Mouse (Mus musculus): ENCODE measurements around the gene Gm38431. TPM values are rescaled to one million over a fixed set of nuclear protein-coding genes. Genes with fewer than 3 reads are reported as not detected.

The Gm38431 gene
- total and polyA plus RNA-seq, 3 experiments: 0.31 to 2.3 (median 0.34) TPM

GRCm38 (mm10) chr9:21031251-21031895 lies 60.4 kb downstream of the Gm38431 start:
- peak; percentile 74 to 80 for DNase-seq
- TF ChIP-seq CTCF (IDR thresholded peaks at IDR 0.05): no peak
- TF ChIP-seq EP300 (IDR thresholded peaks at IDR 0.05; ENCODE audit: insufficient read depth, low read depth, low read length): no peak
- TF ChIP-seq POLR2A (IDR thresholded peaks at IDR 0.05; ENCODE audit: insufficient read depth, low read depth, low read length): no peak; the same call in 1 of the 2 replicates
- Histone ChIP-seq H3K79me2 (replicated peaks; ENCODE audit: control insufficient read depth, insufficient read depth, low read length) (no peaks in the 10 kb centered on the region), H3K36me3 (ENCODE audit: control insufficient read depth, insufficient read depth, low read length) (no peaks in the 10 kb centered on the region), H3K4me3 (peak overlapping the region; percentile 69), H3K4me1 (ENCODE audit: control insufficient read depth, insufficient read depth, low read length) (peaks cover 3% of the 10 kb centered on the region), H3K9ac (ENCODE audit: low read depth, low read length) (peak overlapping the region; percentile 10), H3K27me3 (ENCODE audit: control insufficient read depth, insufficient read depth, low read length) (peaks cover 8% of the 10 kb centered on the region), H3K27ac (peak overlapping the region; percentile 47; the same call in 1 of the 2 replicates)
- intact Hi-C loops (cut with DNase I): loop anchor here (5.0 kb wide), 2 partner anchors 41 to 61 kb away; partner anchors contain the start of genes Fdx1l, Gm38431, Gm49373 and Raver1
- under 1% methylated on average over 36 of the region's 36 CpGs for WGBS

GRCm38 (mm10) chr9:21030781-21031250 lies 61.0 kb downstream of the Gm38431 start:
- Histone ChIP-seq H3K9ac (ENCODE audit: low read depth, low read length) (peak overlapping the region; percentile 10), H3K4me3 (peak overlapping the region; percentile 69), H3K79me2 (replicated peaks; ENCODE audit: control insufficient read depth, insufficient read depth, low read length) (no peaks in the 10 kb centered on the region), H3K27me3 (ENCODE audit: control insufficient read depth, insufficient read depth, low read length) (peaks cover 6% of the 10 kb centered on the region), H3K27ac (peak overlapping the region; percentile 47; the same call in 1 of the 2 replicates), H3K36me3 (ENCODE audit: control insufficient read depth, insufficient read depth, low read length) (no peaks in the 10 kb centered on the region), H3K4me1 (ENCODE audit: control insufficient read depth, insufficient read depth, low read length) (peaks cover 3% of the 10 kb centered on the region)
- intact Hi-C loops (cut with DNase I): loop anchor here (1.0 to 5.0 kb wide), 3 partner anchors 41 to 105 kb away; partner anchors contain the start of genes Fdx1l, Gm38431, Gm49373 and Raver1
- WGBS: under 1% methylated on average over 13 of the region's 13 CpGs
- DNase-seq: peak; percentile 82 to 90
- TF ChIP-seq CTCF (IDR thresholded peaks at IDR 0.05) (peak; percentile 71), EP300 (IDR thresholded peaks at IDR 0.05; ENCODE audit: insufficient read depth, low read depth, low read length) (no peak)

- TF ChIP-seq CTCF (IDR thresholded peaks at IDR 0.05) (no peak), POLR2A (IDR thresholded peaks at IDR 0.05; ENCODE audit: insufficient read depth, low read depth, low read length) (no peak), EP300 (IDR thresholded peaks at IDR 0.05; ENCODE audit: insufficient read depth, low read depth, low read length) (no peak)
- no peak overlapping the region for H3K9ac ChIP-seq (ENCODE audit: low read depth, low read length)
- 31% methylated on average over 22 of the region's 22 CpGs for WGBS
- no peaks in the 10 kb centered on the region for H3K79me2 ChIP-seq (replicated peaks; ENCODE audit: control insufficient read depth, insufficient read depth, low read length)
- no peaks in the 10 kb centered on the region for H3K36me3 ChIP-seq (ENCODE audit: control insufficient read depth, insufficient read depth, low read length)
- peak overlapping the region; percentile 45 for H3K4me3 ChIP-seq
- peaks cover 3% of the 10 kb centered on the region for H3K27me3 ChIP-seq (ENCODE audit: control insufficient read depth, insufficient read depth, low read length)
- DNase-seq: no peak
- peaks cover 3% of the 10 kb centered on the region for H3K4me1 ChIP-seq (ENCODE audit: control insufficient read depth, insufficient read depth, low read length)
- intact Hi-C loops (cut with DNase I): loop anchor here (1.0 to 5.0 kb wide), 3 partner anchors 42 to 106 kb away; partner anchors contain the start of genes Fdx1l, Gm38431, Gm49373 and Raver1
- H3K27ac ChIP-seq: peak overlapping the region; percentile 32; the same call in 1 of the 2 replicates
Observed at GRCm38 (mm10) chr9:21030055-21030600, 61.7 kb downstream of the Gm38431 start.

- H3K9ac ChIP-seq (ENCODE audit: low read depth, low read length): peak within 1 kb of the TSS; percentile 71
Observed at GRCm38 (mm10) chr9:21029291-21030054, 62.3 kb downstream of the Gm38431 start, which contains the start of gene Icam4. Gene Icam4 (plus strand): TSS chr9:21029373.

GRCm38 (mm10) chr9:21028560-21029110 lies 63.2 kb downstream of the Gm38431 start:
- TF ChIP-seq POLR2A (IDR thresholded peaks at IDR 0.05; ENCODE audit: insufficient read depth, low read depth, low read length) (no peak), EP300 (IDR thresholded peaks at IDR 0.05; ENCODE audit: insufficient read depth, low read depth, low read length) (no peak), CTCF (IDR thresholded peaks at IDR 0.05) (no peak)
- H3K4me3 ChIP-seq: no peak overlapping the region
- 67% methylated on average over 6 of the region's 6 CpGs for WGBS
- peaks cover 1% of the 10 kb centered on the region; the same call in 1 of the 2 replicates for H3K27me3 ChIP-seq (ENCODE audit: control insufficient read depth, insufficient read depth, low read length)
- no peak overlapping the region for H3K27ac ChIP-seq
- H3K79me2 ChIP-seq (replicated peaks; ENCODE audit: control insufficient read depth, insufficient read depth, low read length): no peaks in the 10 kb centered on the region
- no peaks in the 10 kb centered on the region for H3K36me3 ChIP-seq (ENCODE audit: control insufficient read depth, insufficient read depth, low read length)
- no peak for DNase-seq
- no peak overlapping the region for H3K9ac ChIP-seq (ENCODE audit: low read depth, low read length)
- peaks cover 3% of the 10 kb centered on the region for H3K4me1 ChIP-seq (ENCODE audit: control insufficient read depth, insufficient read depth, low read length)
- intact Hi-C loops (cut with DNase I): loop anchor here (1.0 to 5.0 kb wide), 3 partner anchors 14 to 126 kb away; partner anchors contain the start of genes Icam1 and Mrpl4

More at GRCm38 (mm10) chr9:21029291-21030054, 62.3 kb downstream of the Gm38431 start, which contains the start of gene Icam4:
- no peaks in the 10 kb centered on the region for H3K79me2 ChIP-seq (replicated peaks; ENCODE audit: control insufficient read depth, insufficient read depth, low read length)
- peaks cover 3% of the 10 kb centered on the region for H3K4me1 ChIP-seq (ENCODE audit: control insufficient read depth, insufficient read depth, low read length)
- H3K27me3 ChIP-seq (ENCODE audit: control insufficient read depth, insufficient read depth, low read length): peaks cover 1% of the 10 kb centered on the region
- H3K36me3 ChIP-seq (ENCODE audit: control insufficient read depth, insufficient read depth, low read length): no peaks in the 10 kb centered on the region
- peak within 1 kb of the TSS; percentile 45 for H3K4me3 ChIP-seq
- no peak for TF ChIP-seq POLR2A (IDR thresholded peaks at IDR 0.05; ENCODE audit: insufficient read depth, low read depth, low read length)
- TF ChIP-seq CTCF (IDR thresholded peaks at IDR 0.05): peak; percentile 98; the same call in 1 of the 2 replicates
- TF ChIP-seq EP300 (IDR thresholded peaks at IDR 0.05; ENCODE audit: insufficient read depth, low read depth, low read length): 0 out of 2 replicates have a peak, but pooled peaks have one; percentile 36
- intact Hi-C loops (cut with DNase I): loop anchor here (1.0 to 5.0 kb wide), 6 partner anchors 15 to 127 kb away; partner anchors contain the start of genes Fdx1l, Gm38431, Gm49373 and Icam1
- 3% methylated on average over 37 of the region's 37 CpGs for WGBS
- peak; percentile 85 to 89 for DNase-seq
- H3K27ac ChIP-seq: 0 out of 2 replicates have a peak within 1 kb of the TSS, but pooled peaks have one; percentile 0
